Mouse (Mus musculus): ENCODE results near the gene Fetub.

DNA sequence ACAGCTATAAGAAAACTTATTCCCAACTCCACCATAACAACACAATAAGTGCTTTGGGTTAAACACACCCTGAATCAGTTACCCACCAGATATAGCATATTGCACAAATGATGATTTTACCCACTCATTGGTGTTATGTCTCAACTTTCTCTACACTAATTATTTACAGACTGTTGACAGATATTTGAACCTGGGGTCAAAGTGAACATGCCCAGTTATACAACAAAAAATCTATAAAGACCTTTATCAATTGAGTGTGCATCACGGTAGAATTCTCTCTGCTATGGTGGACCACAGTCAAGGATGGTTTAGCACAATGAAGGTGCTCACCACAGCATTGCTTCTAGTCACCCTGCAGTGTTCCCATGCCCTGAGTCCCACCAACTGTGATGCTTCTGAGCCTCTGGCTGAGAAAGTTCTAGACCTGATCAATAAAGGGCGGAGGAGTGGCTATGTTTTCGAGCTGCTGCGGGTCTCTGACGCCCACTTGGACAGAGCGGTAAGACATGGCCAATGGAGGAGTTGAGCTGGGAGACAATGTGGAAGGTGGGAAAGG lies 32.8 kb downstream of the Fetub start, which contains the start of gene Hrg:
- TF ChIP-seq CTCF (IDR thresholded peaks at IDR 0.05; ENCODE audit: insufficient read depth, low read depth, low read length) (no peak), POLR2A (IDR thresholded peaks at IDR 0.05; ENCODE audit: insufficient read depth, low read depth, low read length) (no peak)
